Comparison of ENCODE assay signal across 26 mouse cellular contexts in genomic region chr4:76566006-76566405, GRCm38 (mm10).
"Had no signal": no experiment of that assay in that cellular context is flagged by ENCODE, and none has a peak within 500 bp of the region (broad histone marks: within the 10 kb centered on the region; RNA-seq: fewer than 3 reads in every experiment).

No protein-coding gene starts in this region.

- H3K4me3 ChIP-seq: gastrocnemius, adult 2 months; heart, embryonic 10.5 days; heart, embryonic 12.5 days; hindbrain, embryonic 10.5 days; hindbrain, embryonic 12.5 days; kidney, embryonic 15.5 days; limb, embryonic 10.5 days; limb, embryonic 12.5 days had no signal

- H3K4me2 ChIP-seq: heart, embryonic 12.5 days; hindbrain, embryonic 12.5 days; hindbrain, embryonic 14.5 days; kidney, embryonic 15.5 days; limb, embryonic 12.5 days had no signal

- H3K9me3 ChIP-seq: heart, embryonic 10.5 days; hindbrain, embryonic 10.5 days; hindbrain, embryonic 12.5 days; kidney, embryonic 15.5 days; limb, embryonic 10.5 days; limb, embryonic 12.5 days had no signal

- H3K9ac ChIP-seq: forebrain, postnatal 0 days; heart, embryonic 12.5 days; hindbrain, embryonic 12.5 days; hindbrain, embryonic 14.5 days; kidney, embryonic 15.5 days; limb, embryonic 12.5 days had no signal

- H3K4me1 ChIP-seq: heart, embryonic 10.5 days; heart, embryonic 12.5 days; hindbrain, embryonic 10.5 days; hindbrain, embryonic 12.5 days; kidney, embryonic 15.5 days; limb, embryonic 10.5 days; limb, embryonic 12.5 days had no signal

- DNase-seq: forebrain, postnatal 0 days; gastrocnemius, adult 2 months; gastrocnemius, postnatal 10 days; gastrocnemius, postnatal 25 days; heart, adult 18-20 months; heart, postnatal 10 days; heart, postnatal 4 days; kidney, adult 11 months; kidney, adult 2 months; kidney, adult 9 months; kidney, postnatal 14 days; kidney, postnatal 36 days; layer of hippocampus, adult 9-11 months; layer of hippocampus, postnatal 36 days had no signal

- H3K36me3 ChIP-seq: heart, embryonic 10.5 days; heart, embryonic 12.5 days; hindbrain, embryonic 10.5 days; hindbrain, embryonic 12.5 days; kidney, embryonic 15.5 days; limb, embryonic 10.5 days; limb, embryonic 12.5 days had no signal

- H3K27me3 ChIP-seq: heart, embryonic 12.5 days; hindbrain, embryonic 12.5 days; kidney, embryonic 15.5 days; limb, embryonic 12.5 days had no signal

- ATAC-seq: forebrain, postnatal 0 days; hindbrain, embryonic 16.5 days; inflammation-experienced regulatory T-cells, adult 6 months; intestine, embryonic 16.5 days had no signal

- H3K27ac ChIP-seq: gastrocnemius, adult 2 months; heart, embryonic 10.5 days; hindbrain, embryonic 10.5 days; hindbrain, embryonic 12.5 days; hindbrain, embryonic 14.5 days; kidney, embryonic 15.5 days; kidney, postnatal 0 days; limb, embryonic 10.5 days; limb, embryonic 12.5 days had no signal
